In genomic region chr6:64896420-64896819, GRCm38 (mm10) we compare ENCODE assay signal across 31 mouse cellular contexts.
"Had no signal": no experiment of that assay in that cellular context is flagged by ENCODE, and none has a peak within 500 bp of the region (broad histone marks: within the 10 kb centered on the region; RNA-seq: fewer than 3 reads in every experiment).

No protein-coding gene starts in this region.

- H3K27ac ChIP-seq: heart, adult 2 months; heart, embryonic 10.5 days; heart, embryonic 13.5 days; heart, embryonic 15.5 days; hindbrain, embryonic 10.5 days; hindbrain, embryonic 12.5 days; hindbrain, embryonic 13.5 days; hindbrain, embryonic 14.5 days; hindbrain, embryonic 15.5 days; kidney, postnatal 0 days; layer of hippocampus, adult 2 months; left cerebral cortex, adult 2 months had no signal

- H3K4me2 ChIP-seq: heart, embryonic 11.5 days; heart, embryonic 12.5 days; heart, embryonic 13.5 days; heart, embryonic 15.5 days; hindbrain, embryonic 12.5 days; hindbrain, embryonic 13.5 days; hindbrain, embryonic 14.5 days; hindbrain, embryonic 15.5 days had no signal

- DNase-seq: heart, adult 2 months; heart, postnatal 10 days; heart, postnatal 36 days; heart, postnatal 4 days; kidney, adult 11 months; kidney, adult 18-20 months; kidney, adult 2 months; kidney, adult 8-10 months; kidney, adult 9 months; kidney, postnatal 10 days; kidney, postnatal 14 days; kidney, postnatal 25 days; kidney, postnatal 36 days; kidney, postnatal 4 days; layer of hippocampus, adult 9-11 months; layer of hippocampus, postnatal 36 days had no signal

- H3K36me3 ChIP-seq: heart, embryonic 10.5 days; heart, embryonic 12.5 days; heart, embryonic 13.5 days; heart, embryonic 15.5 days; hindbrain, embryonic 10.5 days; hindbrain, embryonic 12.5 days; hindbrain, embryonic 13.5 days; hindbrain, embryonic 15.5 days had no signal

- H3K27me3 ChIP-seq: heart, embryonic 12.5 days; heart, embryonic 13.5 days; heart, embryonic 15.5 days; hindbrain, embryonic 12.5 days; hindbrain, embryonic 13.5 days; hindbrain, embryonic 15.5 days had no signal

- H3K9me3 ChIP-seq: heart, embryonic 10.5 days; heart, embryonic 12.5 days; heart, embryonic 13.5 days; heart, embryonic 15.5 days; hindbrain, embryonic 10.5 days; hindbrain, embryonic 12.5 days; hindbrain, embryonic 13.5 days; hindbrain, embryonic 15.5 days had no signal

- ATAC-seq: hindbrain, embryonic 16.5 days; inflammation-experienced regulatory T-cells, adult 6 months had no signal

- H3K4me3 ChIP-seq: heart, adult 2 months; heart, embryonic 10.5 days; heart, embryonic 12.5 days; heart, embryonic 13.5 days; heart, embryonic 15.5 days; hindbrain, embryonic 10.5 days; hindbrain, embryonic 12.5 days; hindbrain, embryonic 13.5 days; hindbrain, embryonic 15.5 days; layer of hippocampus, adult 2 months; left cerebral cortex, adult 2 months had no signal

- H3K9ac ChIP-seq: heart, embryonic 12.5 days; heart, embryonic 13.5 days; heart, embryonic 15.5 days; hindbrain, embryonic 12.5 days; hindbrain, embryonic 13.5 days; hindbrain, embryonic 14.5 days; hindbrain, embryonic 15.5 days had no signal

- H3K4me1 ChIP-seq: heart, embryonic 10.5 days; heart, embryonic 12.5 days; heart, embryonic 13.5 days; heart, embryonic 15.5 days; hindbrain, embryonic 10.5 days; hindbrain, embryonic 12.5 days; hindbrain, embryonic 13.5 days; hindbrain, embryonic 15.5 days had no signal
